Mouse (Mus musculus) hindbrain, embryonic 12.5 days (tissue): ENCODE results near the gene Chrdl1. TPM values are rescaled to one million over a fixed set of nuclear protein-coding genes. Genes with fewer than 3 reads are reported as not detected.

Source experiments
- ATAC-seq: fragments of 200-750 bp; cut with Nextera tagmentation; 2 replicates; pipeline ENCODE4 v1.8.0; 2017; ENCODE audit warnings: moderate TSS enrichment; ENCODE audit not compliant: low FRiP score
- H3K27ac ChIP-seq: fragments of 300-500 bp; sonication (generic); 2 replicates; pipeline ENCODE4 v1.5.1; 2016; ENCODE audit warnings: mild to moderate bottlenecking
- H3K27me3 ChIP-seq: fragments of 300-500 bp; sonication (generic); 2 replicates; pipeline ENCODE4 v1.6.1; 2016; ENCODE audit warnings: mild to moderate bottlenecking
- H3K36me3 ChIP-seq: fragments of 300-500 bp; sonication (generic); 2 replicates; pipeline ENCODE4 v1.6.1; 2016; ENCODE audit warnings: mild to moderate bottlenecking
- H3K4me1 ChIP-seq: fragments of 300-500 bp; sonication (generic); 2 replicates; pipeline ENCODE4 v1.6.1; 2016
- H3K4me2 ChIP-seq: fragments of 300-500 bp; sonication (generic); replicated peaks from 2 replicates; pipeline ENCODE4 v1.6.1; 2016; ENCODE audit warnings: mild to moderate bottlenecking
- H3K4me3 ChIP-seq: fragments of 300-500 bp; sonication (generic); 2 replicates; pipeline ENCODE4 v1.5.1; 2016; ENCODE audit warnings: mild to moderate bottlenecking
- H3K9ac ChIP-seq: fragments of 300-500 bp; sonication (generic); 2 replicates; pipeline ENCODE4 v1.6.1; 2016; ENCODE audit warnings: mild to moderate bottlenecking, moderate library complexity
- H3K9me3 ChIP-seq: fragments of 300-500 bp; sonication (generic); replicated peaks from 2 replicates; pipeline ENCODE4 v1.6.1; 2016; ENCODE audit warnings: mild to moderate bottlenecking
- WGBS: fragments of 180-500 bp; shearing (Covaris S2); methylation state at CpG from one replicate; pipeline ENCODE4 v1.1.7; 2016; 5-methylcytosine and 5-hydroxymethylcytosine counted together
- polyA plus RNA-seq: library from polyadenylated mRNA; unstranded; fragments of >200 nt; fragmentation: Nextera tagmentation; extraction: Ambion mirVana; gene quantifications from 2 replicates; pipeline ENCODE4 v1.2.1, GENCODE M21; 2016

Chrdl1 gene
- polyA plus RNA-seq, 1 experiment from 2014 or later, result 10.4 TPM

GRCm38 (mm10) chrX:143294726-143295125 is 99.3 kb downstream of the Chrdl1 start:
- Histone ChIP-seq H3K4me1 (no peaks in the 10 kb centered on the region), H3K9me3 (no peaks in the 10 kb centered on the region), H3K27ac (no peak overlapping the region), H3K27me3 (peaks cover 2% of the 10 kb centered on the region; the same call in 1 of the 2 replicates), H3K4me2 (no peak overlapping the region), H3K9ac (no peak overlapping the region), H3K36me3 (no peaks in the 10 kb centered on the region), H3K4me3 (no peak overlapping the region)
- ATAC-seq, result no peak
- WGBS, result 91% methylated on average over 2 of the region's 2 CpGs

DNA sequence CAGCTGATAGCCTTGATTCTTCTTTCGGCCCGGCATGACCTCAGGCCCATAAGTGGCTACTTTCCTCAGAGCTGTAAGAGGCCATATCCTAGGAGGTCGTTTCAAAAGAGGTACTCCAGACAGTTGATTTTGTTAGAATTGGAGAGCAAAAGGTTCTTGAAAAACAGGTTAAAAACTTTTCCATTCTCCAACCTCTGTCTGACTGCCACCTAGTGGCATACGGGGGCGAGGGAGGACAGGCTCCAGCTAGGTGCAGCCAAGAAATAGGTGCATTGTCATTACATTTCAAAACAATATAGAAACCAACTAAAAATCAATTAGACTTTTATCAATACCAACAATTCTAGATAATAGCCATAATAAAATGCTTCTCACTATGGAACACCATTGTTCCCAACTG is 118.9 kb downstream of the Chrdl1 start:
- Histone ChIP-seq H3K9me3 (no peaks in the 10 kb centered on the region), H3K36me3 (no peaks in the 10 kb centered on the region), H3K4me1 (no peaks in the 10 kb centered on the region), H3K9ac (no peak overlapping the region), H3K4me2 (no peak overlapping the region), H3K4me3 (no peak overlapping the region), H3K27me3 (no peaks in the 10 kb centered on the region), H3K27ac (no peak overlapping the region)
- WGBS, result 42% methylated on average over 5 of the region's 5 CpGs
- no peak for ATAC-seq

DNA sequence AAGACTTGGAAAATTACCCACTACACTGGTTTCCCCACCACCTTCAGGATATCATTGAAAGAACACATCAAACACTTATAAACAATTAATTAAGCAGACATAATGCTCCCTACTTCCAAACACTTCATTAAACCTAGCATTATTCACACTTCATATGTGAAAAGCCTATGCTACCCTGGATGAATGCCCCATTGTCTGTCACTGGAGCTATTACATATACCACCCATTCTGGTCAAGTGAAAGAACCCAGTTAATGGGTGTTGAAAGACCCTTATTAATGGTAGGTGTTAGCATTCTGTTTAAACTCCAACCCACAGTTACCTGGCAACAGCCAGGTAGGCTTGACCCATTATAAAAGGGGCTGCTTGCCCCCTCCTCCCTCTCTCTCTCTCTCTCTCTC is 143.4 kb downstream of the Chrdl1 start:
- H3K4me2 ChIP-seq, result no peak overlapping the region
- no peak overlapping the region for H3K4me3 ChIP-seq
- no peaks in the 10 kb centered on the region for H3K36me3 ChIP-seq
- H3K9me3 ChIP-seq, result no peaks in the 10 kb centered on the region
- ATAC-seq, result no peak
- no peak overlapping the region for H3K27ac ChIP-seq
- no peaks in the 10 kb centered on the region for H3K27me3 ChIP-seq
- H3K9ac ChIP-seq, result no peak overlapping the region
- no peaks in the 10 kb centered on the region for H3K4me1 ChIP-seq

Other genes with a start within 250 kb of the Chrdl1 start
- 81.5 and 97.9 TPM in 2 replicates for gene Pak3, start 124.3 kb upstream of the Chrdl1 start, polyA plus RNA-seq